ENCODE assay signal across 8 mouse cellular contexts in genomic region chr2:105016192-105016966, GRCm38 (mm10). TPM values are rescaled to one million over a fixed set of nuclear protein-coding genes. Genes with fewer than 3 reads are reported as not detected.
DNase-seq lines count a peak whose midpoint lies in the region; ATAC-seq and TF ChIP-seq lines count a peak whose summit lies in the region.

No protein-coding gene starts in this region.

- under 1% methylated on average over 42 of the region's 43 CpGs for WGBS in lung, adult 2 months
- WGBS in hindbrain, embryonic 13.5 days: under 1% methylated on average over 43 of the region's 43 CpGs
- under 1% methylated on average over 43 of the region's 43 CpGs for whole genome bisulfite sequencing in midbrain, embryonic 15.5 days

- no peak for TF ChIP-seq POLR2A in lung, adult 2 months (IDR thresholded peaks at IDR 0.05; ENCODE audit: borderline replicate concordance, extremely low read depth, low read depth, low read length)

- peaks cover 5% of the 10 kb centered on the region for H3K4me1 ChIP-seq in lung, adult 2 months (ENCODE audit: control insufficient read depth, insufficient read depth, low read length)
- H3K4me1 ChIP-seq in brown adipose tissue, adult 24 weeks (ENCODE audit: control insufficient read depth, insufficient read depth, insufficient read length, low read length): peaks cover 3% of the 10 kb centered on the region; the same call in 1 of the 2 replicates
- H3K4me1 ChIP-seq in hindbrain, embryonic 13.5 days (replicated peaks): peaks cover 20% of the 10 kb centered on the region
- peaks cover 16% of the 10 kb centered on the region for H3K4me1 ChIP-seq in midbrain, embryonic 15.5 days

- peak overlapping the region; percentile 95 for H3K4me3 ChIP-seq in lung, adult 2 months (replicated peaks; ENCODE audit: extremely low read depth, low read depth, low read length)
- H3K4me3 ChIP-seq in brown adipose tissue, adult 24 weeks (ENCODE audit: insufficient read depth, low read depth, low read length): peak overlapping the region; percentile 98
- H3K4me3 ChIP-seq in hindbrain, embryonic 13.5 days: peak overlapping the region; percentile 94
- H3K4me3 ChIP-seq in midbrain, embryonic 15.5 days: peak overlapping the region; percentile 84

- H3K27ac ChIP-seq in brown adipose tissue, adult 24 weeks (replicated peaks; ENCODE audit: low read depth, low read length): peak overlapping the region; percentile 78
- peak overlapping the region; percentile 83 for H3K27ac ChIP-seq in hindbrain, embryonic 13.5 days
- H3K27ac ChIP-seq in midbrain, embryonic 15.5 days: peak overlapping the region; percentile 76

- peak overlapping the region; percentile 88 for H3K4me2 ChIP-seq in hindbrain, embryonic 13.5 days
- H3K4me2 ChIP-seq in midbrain, embryonic 15.5 days: peak overlapping the region; percentile 56

- ATAC-seq in hindbrain, embryonic 13.5 days (ENCODE audit: low FRiP score): peak; percentile 92; the same call in 1 of the 2 replicates
- ATAC-seq in midbrain, embryonic 15.5 days (replicated peaks): peak; percentile 90

- no peaks in the 10 kb centered on the region for H3K27me3 ChIP-seq in hindbrain, embryonic 13.5 days
- H3K27me3 ChIP-seq in midbrain, embryonic 15.5 days (replicated peaks): no peaks in the 10 kb centered on the region

- intact Hi-C loops in left cerebral cortex, postnatal 14 days (cut with DNase I): no loop called here

- H3K9me3 ChIP-seq in hindbrain, embryonic 13.5 days: no peaks in the 10 kb centered on the region
- H3K9me3 ChIP-seq in midbrain, embryonic 15.5 days: no peaks in the 10 kb centered on the region

- TF ChIP-seq CTCF in lung, adult 2 months (IDR thresholded peaks at IDR 0.05; ENCODE audit: insufficient read depth, low read length): no peak

- peak overlapping the region; percentile 91 for H3K9ac ChIP-seq in hindbrain, embryonic 13.5 days
- peak overlapping the region; percentile 76 for H3K9ac ChIP-seq in midbrain, embryonic 15.5 days

- no peak for DNase-seq in lung, adult 2 months
- DNase-seq in lung, postnatal 36 days: no peak
- no peak for DNase-seq in left cerebral cortex, postnatal 14 days (ENCODE audit: low spot score in 2 of 2)
- DNase-seq in layer of hippocampus, postnatal 36 days: no peak
- DNase-seq in kidney, postnatal 10 days: no peak

- H3K36me3 ChIP-seq in hindbrain, embryonic 13.5 days: peaks cover 21% of the 10 kb centered on the region
- peaks cover 12% of the 10 kb centered on the region; the same call in 1 of the 2 replicates for H3K36me3 ChIP-seq in midbrain, embryonic 15.5 days (replicated peaks)

RNA-seq across cellular contexts. Expression of gene Eif3m, which starts 0.5 kb away (rescaled TPM):
- 15.5 and 24.7 TPM in 2 replicates for polyA plus RNA-seq in lung, adult 2 months (2012; rRNA removed)
- polyA plus RNA-seq in brown adipose tissue, adult 24 weeks (2012; ENCODE audit: insufficient read depth, insufficient read length, missing spikeins): 147 TPM in 2 replicates
- 197 and 200 TPM in 2 replicates for polyA plus RNA-seq in hindbrain, embryonic 13.5 days (2015; fragmentation: Nextera tagmentation; extraction: Ambion mirVana)
- polyA plus RNA-seq in midbrain, embryonic 15.5 days (2015; fragmentation: Nextera tagmentation; extraction: Ambion mirVana): 154 TPM in 2 replicates
- 10 to 100 TPM; 86.1 to 86.5 TPM for total RNA-seq in left cerebral cortex, postnatal 14 days (2021)
- 100 to 1,000 TPM in 1 of 2 experiments, 10 to 100 TPM in 1; 97.1 to 101 TPM for total RNA-seq in layer of hippocampus, postnatal 36 days (2021)
